ENCODE assay signal across 9 mouse cellular contexts in the genomic region with DNA sequence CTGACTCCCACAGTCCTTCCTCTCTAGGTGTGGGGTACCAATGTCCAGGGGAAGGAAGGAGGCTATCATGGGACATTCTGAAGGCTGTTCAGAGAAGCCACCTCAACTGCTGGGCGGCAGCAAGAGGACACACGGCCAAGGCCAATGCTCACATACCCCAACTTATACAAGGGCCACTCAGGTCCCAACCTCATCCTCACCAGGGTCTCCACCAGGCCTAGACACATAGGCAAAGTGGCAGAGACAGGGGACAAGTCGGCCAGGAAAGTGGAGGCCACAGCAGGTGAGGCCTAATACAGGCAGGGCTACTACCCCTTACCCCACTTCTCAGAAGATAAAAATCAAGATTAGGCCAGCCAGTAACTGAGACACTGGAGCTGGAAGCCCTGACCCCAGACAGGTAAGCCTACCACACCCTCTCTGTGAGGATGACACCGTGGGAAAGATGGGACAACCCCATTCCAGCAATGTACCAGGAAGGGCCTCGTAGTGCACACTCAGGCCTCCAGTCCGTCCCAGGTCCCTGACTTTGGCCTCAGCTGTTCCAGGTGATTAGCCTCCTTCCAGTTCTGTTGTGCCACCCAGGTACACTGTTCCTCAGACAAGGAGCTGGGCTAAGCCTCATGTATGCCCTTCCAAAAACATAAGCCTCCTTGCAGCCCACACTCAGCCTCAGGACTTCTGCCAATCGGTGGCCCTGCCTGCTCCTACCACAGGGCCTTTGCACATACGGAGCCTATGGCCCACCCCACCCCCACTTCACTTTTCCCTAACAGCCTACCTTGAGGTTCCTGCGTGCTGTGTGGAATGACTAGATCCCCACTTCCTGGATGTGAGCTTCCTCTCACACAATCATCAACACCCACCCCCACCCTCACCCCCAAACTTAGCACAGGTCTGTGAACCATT. TPM values are rescaled to one million over a fixed set of nuclear protein-coding genes. Genes with fewer than 3 reads are reported as not detected.
DNase-seq lines count a peak whose midpoint lies in the region; ATAC-seq lines count a peak whose summit lies in the region.
"Had no signal": no experiment of that assay in that cellular context is flagged by ENCODE, and none has a peak within 500 bp of the region (broad histone marks: within the 10 kb centered on the region; RNA-seq: fewer than 3 reads in every experiment).

No protein-coding gene starts in this region.

- DNase-seq in CD4-positive, CD25-positive, alpha-beta regulatory T cell, adult 2 months (ENCODE audit: low read depth, low spot score) = peak; percentile 28
- no peak for DNase-seq in kidney, adult 9 months
- DNase-seq in embryo, embryonic 10 days (ENCODE audit: low spot score) = no peak

- H3K36me3 ChIP-seq in kidney, embryonic 14.5 days (ENCODE audit: control insufficient read depth, insufficient read depth, low read length) = peaks cover 17% of the 10 kb centered on the region
- peaks cover 13% of the 10 kb centered on the region for H3K36me3 ChIP-seq in hindbrain, embryonic 12.5 days
- peaks cover 18% of the 10 kb centered on the region for H3K36me3 ChIP-seq in midbrain, embryonic 13.5 days

- peak overlapping the region; percentile 85; the same call in 1 of the 2 replicates for H3K4me3 ChIP-seq in kidney, embryonic 14.5 days (ENCODE audit: low read length)
- H3K4me3 ChIP-seq in hindbrain, embryonic 12.5 days = peak overlapping the region; percentile 73
- 0 out of 2 replicates have a peak overlapping the region, but pooled peaks have one; percentile 77 for H3K4me3 ChIP-seq in midbrain, embryonic 13.5 days (replicated peaks)

- H3K4me1 ChIP-seq in kidney, embryonic 14.5 days (ENCODE audit: control insufficient read depth, insufficient read depth, low read length) = peaks cover 43% of the 10 kb centered on the region
- peaks cover 70% of the 10 kb centered on the region for H3K4me1 ChIP-seq in hindbrain, embryonic 12.5 days
- peaks cover 86% of the 10 kb centered on the region for H3K4me1 ChIP-seq in midbrain, embryonic 13.5 days (replicated peaks)

- H3K27ac ChIP-seq in kidney, embryonic 14.5 days (ENCODE audit: low read depth, low read length) = no peak overlapping the region
- H3K27ac ChIP-seq in hindbrain, embryonic 12.5 days = no peak overlapping the region
- 0 out of 2 replicates have a peak overlapping the region, but pooled peaks have one; percentile 40 for H3K27ac ChIP-seq in midbrain, embryonic 13.5 days

- no peaks in the 10 kb centered on the region; the same call in 1 of the 2 replicates for H3K9me3 ChIP-seq in kidney, embryonic 14.5 days (ENCODE audit: control insufficient read depth, low read length)
- H3K9me3 ChIP-seq in hindbrain, embryonic 12.5 days (replicated peaks) = peaks cover 3% of the 10 kb centered on the region; the same call in 1 of the 2 replicates
- no peaks in the 10 kb centered on the region for H3K9me3 ChIP-seq in midbrain, embryonic 13.5 days

- H3K9ac ChIP-seq in kidney, embryonic 14.5 days (ENCODE audit: low read depth, low read length) = peak overlapping the region; percentile 91; the same call in 1 of the 2 replicates
- no peak overlapping the region for H3K9ac ChIP-seq in hindbrain, embryonic 12.5 days
- no peak overlapping the region for H3K9ac ChIP-seq in midbrain, embryonic 13.5 days (replicated peaks)

- peak overlapping the region; percentile 99; the same call in 1 of the 2 replicates for H3K4me2 ChIP-seq in kidney, embryonic 14.5 days (replicated peaks; ENCODE audit: low read depth, low read length)
- peak overlapping the region; percentile 89 for H3K4me2 ChIP-seq in hindbrain, embryonic 12.5 days (replicated peaks)
- H3K4me2 ChIP-seq in midbrain, embryonic 13.5 days (replicated peaks) = peak overlapping the region; percentile 81

- ATAC-seq in CD4-positive, CD25-positive, alpha-beta regulatory T cell, adult 4 months = no peak
- ATAC-seq in kidney, embryonic 14.5 days (ENCODE audit: low FRiP score, low TSS enrichment) = no peak
- no peak for ATAC-seq in hindbrain, embryonic 12.5 days (ENCODE audit: low FRiP score)
- ATAC-seq in midbrain, embryonic 13.5 days = no peak
- no peak for ATAC-seq in erythroblast, adult 5-6 weeks (replicated peaks; ENCODE audit: low FRiP score, poor library complexity, severe bottlenecking)

- WGBS in kidney, embryonic 14.5 days = 84% methylated on average over 9 of the region's 9 CpGs
- 89% methylated on average over 9 of the region's 9 CpGs for WGBS in hindbrain, embryonic 12.5 days
- WGBS in midbrain, embryonic 13.5 days = 90% methylated on average over 9 of the region's 9 CpGs

- no peaks in the 10 kb centered on the region for H3K27me3 ChIP-seq in kidney, embryonic 14.5 days (ENCODE audit: control insufficient read depth, insufficient read depth, low read length)
- no peaks in the 10 kb centered on the region for H3K27me3 ChIP-seq in hindbrain, embryonic 12.5 days
- H3K27me3 ChIP-seq in midbrain, embryonic 13.5 days = no peaks in the 10 kb centered on the region

RNA-seq across cellular contexts. Expression of gene Ssbp4, which starts 2.5 kb away (rescaled TPM):
- 10 to 100 TPM in 1 of 2 experiments, 1 to 10 TPM in 1; 5.9 to 15.0 TPM for polyA plus RNA-seq in CD4-positive, CD25-positive, alpha-beta regulatory T cell, adult 4 months (2017; shearing (Covaris generic))
- polyA plus RNA-seq in kidney, embryonic 14.5 days (2014; fragmentation: Nextera tagmentation; extraction: Ambion mirVana) = 172 and 220 TPM in 2 replicates
- polyA plus RNA-seq in hindbrain, embryonic 12.5 days (2016; fragmentation: Nextera tagmentation; extraction: Ambion mirVana) = 141 and 143 TPM in 2 replicates
- polyA plus RNA-seq in midbrain, embryonic 13.5 days (2015; fragmentation: Nextera tagmentation; extraction: Ambion mirVana) = 123 and 129 TPM in 2 replicates
- total RNA-seq in erythroblast, adult 5-6 weeks (2015; ENCODE audit: low replicate concordance) = 6.3 and 10.9 TPM in 2 replicates
- 6.3 and 13.8 TPM in 2 replicates for total RNA-seq in erythroblast, adult 5-6 weeks (2017; ENCODE audit: low replicate concordance)

RNA-seq across cellular contexts. Expression of gene Lrrc25, which starts 9.8 kb away (rescaled TPM):
- under 1 TPM; 0.43 to 0.89 TPM for polyA plus RNA-seq in CD4-positive, CD25-positive, alpha-beta regulatory T cell, adult 4 months (2017; shearing (Covaris generic))
- 1.1 and 1.4 TPM in 2 replicates for polyA plus RNA-seq in kidney, embryonic 14.5 days (2014; fragmentation: Nextera tagmentation; extraction: Ambion mirVana)
- 0.79 and 1.1 TPM in 2 replicates for polyA plus RNA-seq in hindbrain, embryonic 12.5 days (2016; fragmentation: Nextera tagmentation; extraction: Ambion mirVana)
- polyA plus RNA-seq in midbrain, embryonic 13.5 days (2015; fragmentation: Nextera tagmentation; extraction: Ambion mirVana) = 1.1 and 1.2 TPM in 2 replicates
- 5.4 and 9.0 TPM in 2 replicates for total RNA-seq in erythroblast, adult 5-6 weeks (2015; ENCODE audit: low replicate concordance)
- total RNA-seq in erythroblast, adult 5-6 weeks (2017; ENCODE audit: low replicate concordance) = 0.98 and 2.3 TPM in 2 replicates

RNA-seq across cellular contexts. Expression of gene Isyna1, which starts 12.0 kb away (rescaled TPM):
- 10 to 100 TPM; 26.0 to 58.7 TPM for polyA plus RNA-seq in CD4-positive, CD25-positive, alpha-beta regulatory T cell, adult 4 months (2017; shearing (Covaris generic))
- 102 and 118 TPM in 2 replicates for polyA plus RNA-seq in kidney, embryonic 14.5 days (2014; fragmentation: Nextera tagmentation; extraction: Ambion mirVana)
- 128 and 138 TPM in 2 replicates for polyA plus RNA-seq in hindbrain, embryonic 12.5 days (2016; fragmentation: Nextera tagmentation; extraction: Ambion mirVana)
- 119 and 133 TPM in 2 replicates for polyA plus RNA-seq in midbrain, embryonic 13.5 days (2015; fragmentation: Nextera tagmentation; extraction: Ambion mirVana)
- 3.8 and 6.1 TPM in 2 replicates for total RNA-seq in erythroblast, adult 5-6 weeks (2015; ENCODE audit: low replicate concordance)
- 1.4 and 7.7 TPM in 2 replicates for total RNA-seq in erythroblast, adult 5-6 weeks (2017; ENCODE audit: low replicate concordance)

RNA-seq across cellular contexts. Expression of gene Gdf15, which starts 26.1 kb away (rescaled TPM):
- not detected for polyA plus RNA-seq in CD4-positive, CD25-positive, alpha-beta regulatory T cell, adult 4 months (2017; shearing (Covaris generic))
- 0.31 and 0.41 TPM in 2 replicates for polyA plus RNA-seq in kidney, embryonic 14.5 days (2014; fragmentation: Nextera tagmentation; extraction: Ambion mirVana)
- 0.15 and 0.17 TPM in 2 replicates for polyA plus RNA-seq in hindbrain, embryonic 12.5 days (2016; fragmentation: Nextera tagmentation; extraction: Ambion mirVana)
- 0.30 TPM in 1 of 2 replicates, not detected in the other for polyA plus RNA-seq in midbrain, embryonic 13.5 days (2015; fragmentation: Nextera tagmentation; extraction: Ambion mirVana)
- total RNA-seq in erythroblast, adult 5-6 weeks (2015; ENCODE audit: low replicate concordance) = not detected in 2 replicates
- 0.60 TPM in 1 of 2 replicates, not detected in the other for total RNA-seq in erythroblast, adult 5-6 weeks (2017; ENCODE audit: low replicate concordance)
- total RNA-seq: left cerebral cortex, postnatal 14 days had no signal

RNA-seq across cellular contexts. Expression of gene Pgpep1, which starts 54.1 kb away (rescaled TPM):
- 1 to 10 TPM; 7.0 to 9.5 TPM for polyA plus RNA-seq in CD4-positive, CD25-positive, alpha-beta regulatory T cell, adult 4 months (2017; shearing (Covaris generic))
- polyA plus RNA-seq in kidney, embryonic 14.5 days (2014; fragmentation: Nextera tagmentation; extraction: Ambion mirVana) = 62.2 and 62.6 TPM in 2 replicates
- 101 and 125 TPM in 2 replicates for polyA plus RNA-seq in hindbrain, embryonic 12.5 days (2016; fragmentation: Nextera tagmentation; extraction: Ambion mirVana)
- polyA plus RNA-seq in midbrain, embryonic 13.5 days (2015; fragmentation: Nextera tagmentation; extraction: Ambion mirVana) = 87.5 and 99.4 TPM in 2 replicates
- total RNA-seq in erythroblast, adult 5-6 weeks (2015; ENCODE audit: low replicate concordance) = 1.2 and 5.9 TPM in 2 replicates
- total RNA-seq in erythroblast, adult 5-6 weeks (2017; ENCODE audit: low replicate concordance) = 0.28 and 1.4 TPM in 2 replicates
